Mouse (Mus musculus): ENCODE results near the gene Ttyh1. TPM values are rescaled to one million over a fixed set of nuclear protein-coding genes. Genes with fewer than 3 reads are reported as not detected.

Gene Ttyh1
- 1 to 10 TPM; 5.3 to 6.6 TPM for total RNA-seq (2021)
- long read RNA-seq, experiment 1, full-length matches to known transcripts, result 8 of 11 reads
- long read RNA-seq, experiment 1, partial matches to known transcripts, result 2 of 11 reads
- long read RNA-seq, experiment 1, other reads (novel, unspliced or antisense), result 1 of 11 reads
- long read RNA-seq, experiment 2, full-length matches to known transcripts, result 5 of 7 reads
- long read RNA-seq, experiment 2, partial matches to known transcripts, result 1 of 7 reads
- long read RNA-seq, experiment 2, other reads (novel, unspliced or antisense), result 1 of 7 reads

- DNase-seq (ENCODE audit: low spot score in 2 of 2), result peak in 1 of 2 experiments; percentile 10
Measured at GRCm38 (mm10) chr7:4119344-4119902, at the start of gene Ttyh1. Gene Ttyh1 (plus strand): TSS chr7:4119408.

DNA sequence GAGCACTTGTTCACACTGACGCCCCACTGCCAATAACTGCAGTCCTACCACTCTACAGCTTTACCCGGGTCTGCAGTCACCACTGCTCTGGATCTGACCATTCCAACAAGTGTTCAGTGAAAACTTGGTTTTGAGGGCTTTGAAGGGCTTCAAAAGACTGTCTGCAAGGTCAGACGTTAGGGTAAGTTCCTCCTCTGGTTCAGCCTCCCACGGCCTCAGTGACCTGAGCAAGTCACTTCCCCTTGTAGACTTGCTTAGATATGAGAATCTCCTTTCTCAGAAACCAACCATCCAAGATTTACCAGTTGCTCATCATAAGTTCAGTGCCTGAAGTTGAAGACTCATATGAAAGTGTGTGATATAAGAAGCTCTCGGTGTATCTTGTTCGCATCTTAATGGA, 48.1 kb upstream of the Ttyh1 start:
- no peak for DNase-seq (ENCODE audit: low spot score in 2 of 2)

DNA sequence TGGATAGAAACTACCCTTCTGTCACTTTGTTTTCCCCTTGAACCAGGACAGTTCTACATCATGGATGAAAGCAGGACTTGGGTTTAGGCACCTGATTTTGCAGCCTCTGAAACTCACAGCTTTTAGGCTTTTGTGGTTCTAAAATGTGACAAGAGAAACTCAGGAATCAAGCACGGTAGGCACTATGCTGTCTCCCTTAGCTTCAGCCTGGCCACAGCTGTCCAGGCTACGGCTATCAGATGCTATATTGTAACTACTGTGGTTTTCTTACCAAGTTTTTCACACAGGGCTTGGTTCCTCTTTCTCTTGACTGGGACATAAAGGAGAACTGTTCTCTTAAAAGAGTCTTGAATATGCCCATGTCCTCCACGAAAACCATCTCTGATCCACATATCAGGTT, 46.1 kb upstream of the Ttyh1 start:
- DNase-seq (ENCODE audit: low spot score in 2 of 2), result no peak

DNA sequence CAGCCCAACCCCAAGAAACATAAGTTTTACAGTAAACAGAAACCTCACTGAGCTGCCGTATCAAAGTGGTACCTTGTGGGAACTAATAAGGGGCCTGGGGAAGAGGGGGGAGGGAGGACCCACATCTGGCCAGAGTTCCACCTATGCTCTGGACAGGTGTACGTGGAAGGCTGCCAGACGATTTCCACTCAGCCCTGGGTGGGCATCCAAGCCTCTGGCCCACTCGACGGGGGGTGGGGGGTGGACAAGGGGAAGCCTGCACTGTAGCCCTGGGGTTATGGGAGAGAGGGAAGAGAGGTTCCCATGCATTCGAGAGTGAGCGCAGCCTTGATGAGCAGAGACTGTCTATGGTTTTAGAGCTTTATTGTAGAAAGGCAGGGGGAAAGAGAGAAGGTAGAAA, 39.7 kb upstream of the Ttyh1 start:
- DNase-seq (ENCODE audit: low spot score in 2 of 2), result no peak

- DNase-seq (ENCODE audit: low spot score in 2 of 2), result no peak
Measured at GRCm38 (mm10) chr7:4080552-4080951, 38.7 kb upstream of the Ttyh1 start.

- no peak for DNase-seq (ENCODE audit: low spot score in 2 of 2)
Measured at GRCm38 (mm10) chr7:4081706-4082105, 37.5 kb upstream of the Ttyh1 start.

DNA sequence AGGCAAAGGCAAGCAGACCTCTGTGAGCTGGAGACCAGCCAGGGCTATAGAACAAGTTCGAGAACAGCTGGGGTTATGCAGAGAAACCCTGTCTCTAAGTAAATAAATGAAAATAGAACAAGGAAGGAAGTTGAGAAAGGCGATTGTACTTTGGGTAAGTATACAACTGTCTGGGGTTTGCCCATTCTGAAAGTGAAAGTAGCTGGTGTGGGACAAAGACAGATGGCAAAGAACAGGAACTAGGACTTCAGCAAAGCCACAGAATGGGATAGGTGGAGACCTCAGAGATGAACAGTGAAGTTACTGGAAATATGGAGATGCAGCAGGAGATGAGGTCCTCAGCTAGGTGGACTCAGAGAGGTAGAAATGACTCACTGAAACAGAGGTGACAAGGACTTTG, 36.4 kb upstream of the Ttyh1 start:
- no peak for DNase-seq (ENCODE audit: low spot score in 2 of 2)

- DNase-seq (ENCODE audit: low spot score in 2 of 2), result no peak
Measured at GRCm38 (mm10) chr7:4084161-4084560, 35.0 kb upstream of the Ttyh1 start.

DNA sequence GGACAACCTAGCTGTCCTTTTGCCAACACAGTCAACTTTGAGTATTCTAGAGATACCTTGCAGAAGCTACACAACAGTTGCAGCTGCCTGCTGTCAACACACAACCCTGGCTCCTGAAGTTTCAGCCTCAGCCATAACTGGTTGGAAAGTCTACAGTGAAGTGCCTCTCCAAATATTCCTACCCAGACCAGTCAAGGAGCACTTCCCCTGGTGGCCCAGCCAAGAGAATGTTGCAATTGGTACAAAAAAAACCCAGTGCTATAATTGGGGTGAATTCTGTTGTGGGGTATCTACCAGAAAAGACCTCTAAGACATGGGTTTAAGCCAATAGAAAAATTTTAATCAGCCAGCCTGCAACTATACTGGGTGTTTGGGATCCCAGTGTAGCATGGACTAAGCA, 33.6 kb upstream of the Ttyh1 start:
- no peak for DNase-seq (ENCODE audit: low spot score in 2 of 2)

DNA sequence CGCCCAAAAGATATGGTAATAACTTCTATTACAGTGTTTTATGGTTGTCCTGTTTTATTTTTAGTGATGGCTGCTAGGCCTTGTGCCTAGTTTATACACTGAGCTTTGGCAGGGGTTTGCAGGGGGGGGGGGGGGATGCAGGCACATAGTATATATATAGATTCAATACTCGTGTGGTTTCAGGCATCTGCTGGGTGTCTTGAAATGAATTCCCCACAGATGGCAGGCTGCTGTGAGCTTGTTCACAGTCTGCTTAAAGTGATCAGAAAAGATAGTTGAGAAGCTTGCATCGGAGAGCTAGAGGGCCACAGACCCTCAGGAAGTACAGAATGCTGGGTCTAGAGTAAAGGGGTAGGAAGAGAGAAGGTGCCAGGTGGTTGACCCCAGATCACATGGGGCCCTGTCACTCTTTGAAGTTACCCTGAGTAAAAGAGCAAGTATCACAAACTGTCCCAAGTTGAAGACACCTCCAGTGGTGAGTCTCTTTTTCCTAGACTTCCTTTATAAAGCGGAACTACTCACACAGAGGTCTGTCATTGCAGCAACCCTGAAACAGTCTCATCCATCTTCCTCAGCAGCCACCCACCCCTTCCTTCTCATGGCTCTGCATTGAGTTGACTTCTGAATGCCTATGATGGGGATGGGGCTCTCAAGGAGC, 31.8 kb upstream of the Ttyh1 start:
- no peak for DNase-seq (ENCODE audit: low spot score in 2 of 2)

GRCm38 (mm10) chr7:4087896-4088480, 31.2 kb upstream of the Ttyh1 start:
- DNase-seq (ENCODE audit: low spot score in 2 of 2), result no peak

- DNase-seq (ENCODE audit: low spot score in 2 of 2), result no peak
Measured at GRCm38 (mm10) chr7:4088679-4089078, 30.5 kb upstream of the Ttyh1 start.

DNA sequence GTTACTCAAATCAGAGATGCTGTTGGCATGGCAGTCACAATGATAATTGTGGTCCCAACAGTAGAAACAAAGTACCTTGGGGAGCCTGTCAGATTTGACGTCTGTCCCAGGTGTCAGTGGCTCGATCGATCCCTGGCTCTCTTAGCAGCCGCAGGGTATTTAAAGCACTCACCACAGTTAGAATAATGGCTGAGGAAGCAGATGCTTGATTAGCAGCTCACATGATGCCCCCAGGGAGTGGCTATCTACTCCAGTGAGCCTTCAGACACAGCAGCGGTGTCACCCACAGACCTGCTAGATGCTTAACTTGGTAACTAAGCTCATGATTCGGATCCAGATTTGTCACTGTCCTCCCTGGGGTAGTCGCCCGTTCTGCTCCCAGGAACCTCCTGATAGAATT, 28.0 kb upstream of the Ttyh1 start:
- no peak for DNase-seq (ENCODE audit: low spot score in 2 of 2)

DNA sequence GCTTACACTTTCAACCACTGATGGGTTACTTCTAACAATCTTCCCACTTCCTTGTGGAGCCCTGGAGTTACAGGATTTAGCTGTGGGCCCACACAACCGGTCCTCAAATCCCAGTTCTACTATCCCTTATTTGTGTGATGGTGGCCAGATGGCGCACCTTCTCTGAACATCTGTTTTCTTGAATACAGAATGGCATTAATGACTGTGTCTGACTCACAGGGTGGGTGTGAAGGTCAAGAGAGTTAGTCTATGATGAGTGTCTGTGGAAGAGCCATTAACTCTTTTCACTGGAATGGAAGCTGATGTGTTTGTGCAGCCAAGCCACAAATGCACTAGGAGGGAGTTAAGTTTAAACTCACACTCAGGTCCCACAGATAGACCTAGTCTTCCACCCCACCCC, 20.9 kb upstream of the Ttyh1 start:
- DNase-seq (ENCODE audit: low spot score in 2 of 2), result no peak

DNA sequence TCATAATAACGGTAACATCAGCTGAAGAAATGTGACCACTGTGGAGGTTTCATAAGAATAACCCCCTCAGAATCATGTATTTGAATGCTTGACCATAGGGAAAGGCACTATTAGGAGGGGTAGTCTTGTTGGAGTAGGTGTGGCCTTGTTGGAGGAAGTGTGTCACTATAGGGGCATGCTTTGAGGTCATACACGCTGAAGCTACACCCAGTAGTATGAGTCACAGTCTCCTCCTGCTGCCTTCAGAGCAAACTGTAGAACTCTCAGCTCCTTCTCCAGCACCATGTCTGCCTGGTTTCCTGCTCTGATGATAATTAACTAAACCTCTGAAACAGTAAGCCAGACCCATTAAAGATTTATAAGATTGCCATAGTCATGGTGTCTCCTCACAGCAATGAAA, 20.4 kb upstream of the Ttyh1 start:
- DNase-seq (ENCODE audit: low spot score in 2 of 2), result no peak

DNA sequence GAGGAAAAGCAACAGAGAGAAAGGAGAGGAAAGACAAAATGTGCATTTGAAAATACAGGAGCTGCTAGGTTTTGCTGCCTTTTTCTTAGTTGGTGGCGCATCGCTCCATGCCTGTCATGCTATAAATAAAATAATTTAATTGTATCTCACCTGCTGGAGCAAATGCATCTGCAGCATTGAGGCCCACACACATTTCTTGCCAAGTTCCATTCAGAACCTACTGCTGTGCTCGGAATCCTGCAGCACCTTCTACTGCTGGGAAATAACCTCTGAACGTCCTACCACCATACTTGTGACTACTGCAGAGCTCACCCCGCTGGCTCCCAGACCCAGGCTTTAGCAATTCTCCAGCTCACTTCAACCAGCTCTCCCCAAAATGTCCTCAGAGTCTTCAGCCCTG, 18.1 kb upstream of the Ttyh1 start:
- no peak for DNase-seq (ENCODE audit: low spot score in 2 of 2)

- no peak for DNase-seq (ENCODE audit: low spot score in 2 of 2)
Measured at GRCm38 (mm10) chr7:4103411-4103810, 15.8 kb upstream of the Ttyh1 start.

DNA sequence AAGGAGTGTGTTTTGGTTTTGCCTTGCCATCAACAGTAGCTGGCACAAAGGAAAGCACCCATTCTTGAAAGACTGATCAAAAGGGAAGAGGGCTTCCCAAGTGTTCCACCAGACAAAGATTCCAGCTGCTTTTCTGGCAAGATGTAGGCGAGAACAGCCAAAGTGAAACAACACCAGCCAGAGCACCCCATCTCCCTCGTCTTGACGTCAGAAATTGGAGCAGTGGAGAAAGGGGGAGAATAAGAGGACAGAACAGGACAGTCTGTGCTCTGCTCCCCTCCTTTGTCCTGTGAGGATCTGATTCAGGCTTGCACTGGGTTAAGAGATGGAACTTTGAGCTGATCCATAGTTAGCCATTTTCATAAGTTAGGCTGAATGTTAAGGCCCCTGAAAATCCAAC, 7.4 kb upstream of the Ttyh1 start:
- DNase-seq (ENCODE audit: low spot score in 2 of 2), result no peak

DNA sequence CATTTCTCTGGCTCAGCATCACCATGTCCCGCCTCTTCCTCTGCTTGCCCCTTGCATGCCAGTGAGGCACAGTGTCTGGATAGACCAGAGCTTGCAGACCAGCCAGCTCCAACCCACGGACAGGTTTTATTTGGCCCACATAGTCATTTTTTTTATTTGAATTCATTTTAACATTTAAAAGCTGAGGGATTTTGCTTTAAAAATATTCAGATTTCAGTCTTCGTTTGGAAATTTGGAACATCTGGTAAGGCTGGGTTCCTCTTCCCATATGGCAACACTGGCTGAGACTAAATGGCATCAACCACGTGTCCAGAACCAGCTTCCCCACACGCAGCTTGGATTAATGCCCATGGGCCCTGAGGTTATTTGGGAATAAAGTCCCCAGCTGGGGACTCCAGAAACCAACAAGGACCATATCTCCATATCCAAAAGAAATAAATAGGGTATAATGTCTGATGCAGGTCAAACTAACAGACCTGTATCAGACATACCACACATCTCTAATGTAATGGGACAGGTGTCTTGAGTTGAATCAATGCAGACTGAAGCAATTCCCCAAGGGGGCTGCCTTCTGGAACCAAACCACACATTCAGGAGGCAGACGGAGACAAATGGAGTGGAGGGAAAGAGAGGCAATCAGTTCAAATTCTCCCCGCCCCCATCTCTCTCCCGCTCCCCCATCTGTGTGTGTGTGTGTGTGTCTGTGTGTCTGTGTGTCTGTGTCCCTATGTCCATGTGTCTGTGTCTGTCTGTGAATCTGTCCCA, 2.0 kb upstream of the Ttyh1 start:
- DNase-seq (ENCODE audit: low spot score in 2 of 2), result no peak

DNA sequence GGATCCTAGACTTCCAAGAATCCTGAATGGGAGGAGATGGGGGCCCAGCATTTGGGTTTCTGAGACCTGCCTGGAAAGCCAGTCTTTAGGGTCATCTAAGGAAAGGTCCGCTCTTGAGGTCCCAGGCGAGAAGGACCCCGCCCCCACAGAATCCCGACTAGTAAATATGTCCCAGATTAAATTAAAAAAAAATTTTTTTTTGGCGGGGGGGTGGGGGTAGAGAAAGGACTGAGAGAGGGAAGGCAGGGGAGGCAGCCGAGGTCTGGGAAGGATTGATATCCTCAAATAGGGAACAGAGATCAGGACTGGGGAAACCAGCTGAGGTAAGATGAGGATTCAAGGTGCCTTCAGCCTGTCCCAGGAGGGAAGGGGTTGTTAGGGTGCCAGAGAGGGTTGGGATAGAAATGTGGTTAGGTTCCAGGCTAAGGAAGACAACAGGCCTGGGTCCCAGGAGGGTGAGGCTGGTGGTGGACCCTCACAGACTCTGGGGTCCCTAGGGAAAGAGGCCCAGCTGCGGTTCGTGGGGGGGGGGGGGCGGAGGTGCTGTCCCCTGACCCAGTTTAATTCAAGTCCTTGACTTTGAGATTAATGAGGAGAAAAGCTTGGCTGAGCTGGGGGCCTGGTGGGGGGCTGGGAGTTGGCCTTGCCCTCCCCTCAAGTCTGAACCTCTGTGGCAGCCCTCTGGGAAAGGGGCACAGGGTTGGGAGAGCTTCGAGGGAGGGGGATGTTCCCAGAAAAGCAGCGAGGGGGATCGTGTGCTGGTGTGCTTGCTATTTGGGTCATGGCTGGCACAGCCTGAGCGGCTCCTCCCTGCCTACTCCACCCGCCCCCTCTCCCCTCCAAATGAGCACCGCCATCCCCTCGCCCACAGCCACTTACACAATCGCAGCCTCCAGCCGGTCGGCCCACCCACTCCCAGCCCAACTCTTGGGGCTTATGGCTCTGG, 1.0 kb downstream of the Ttyh1 start:
- peak in 1 of 2 experiments; percentile 7 for DNase-seq (ENCODE audit: low spot score in 2 of 2)
